Mouse (Mus musculus): ENCODE results near the gene Nlrc4. TPM values are rescaled to one million over a fixed set of nuclear protein-coding genes. Genes with fewer than 3 reads are reported as not detected.
"Not testable (repeated sequence)": the region's sequence is repeated elsewhere in the genome, so short reads cannot be mapped to it uniquely, and the experiment has no call there.

Gene Nlrc4
- polyA plus RNA-seq, 1 experiment = 1.4 TPM

- DNase-seq (ENCODE audit: low read depth in 1 of 2, low spot score in 2 of 2) = peak; percentile 94 to 95
- H3K27ac ChIP-seq (ENCODE audit: insufficient read depth, low read length) = peak within 1 kb of the TSS; percentile 97
- peak within 1 kb of the TSS; percentile 95 for H3K4me3 ChIP-seq (ENCODE audit: extremely low read depth, insufficient read depth, insufficient read length)
- H3K27me3 ChIP-seq (ENCODE audit: control insufficient read depth, insufficient read depth, low read length) = no peaks in the 10 kb centered on the region
- no peak for TF ChIP-seq CTCF (IDR thresholded peaks at IDR 0.05; ENCODE audit: extremely low read depth, insufficient read depth, insufficient read length, insufficient replicate concordance)
- TF ChIP-seq POLR2A (IDR thresholded peaks at IDR 0.05; ENCODE audit: low read depth, low read length) = peak; percentile 90
- 3% methylated on average over 57 of the region's 58 CpGs for WGBS
- H3K4me1 ChIP-seq (ENCODE audit: control insufficient read depth, insufficient read depth, insufficient read length) = 0 out of 2 replicates have a peak, but pooled peaks cover 2% of the 10 kb centered on the region
- peaks cover 9% of the 10 kb centered on the region for H3K36me3 ChIP-seq (ENCODE audit: control insufficient read depth, insufficient read depth, low read length)
Measured at GRCm38 (mm10) chr17:74489024-74489900, 30.3 kb upstream of the Nlrc4 start, which contains the start of gene Yipf4. Yipf4 (plus strand) TSS chr17:74489493.

DNA sequence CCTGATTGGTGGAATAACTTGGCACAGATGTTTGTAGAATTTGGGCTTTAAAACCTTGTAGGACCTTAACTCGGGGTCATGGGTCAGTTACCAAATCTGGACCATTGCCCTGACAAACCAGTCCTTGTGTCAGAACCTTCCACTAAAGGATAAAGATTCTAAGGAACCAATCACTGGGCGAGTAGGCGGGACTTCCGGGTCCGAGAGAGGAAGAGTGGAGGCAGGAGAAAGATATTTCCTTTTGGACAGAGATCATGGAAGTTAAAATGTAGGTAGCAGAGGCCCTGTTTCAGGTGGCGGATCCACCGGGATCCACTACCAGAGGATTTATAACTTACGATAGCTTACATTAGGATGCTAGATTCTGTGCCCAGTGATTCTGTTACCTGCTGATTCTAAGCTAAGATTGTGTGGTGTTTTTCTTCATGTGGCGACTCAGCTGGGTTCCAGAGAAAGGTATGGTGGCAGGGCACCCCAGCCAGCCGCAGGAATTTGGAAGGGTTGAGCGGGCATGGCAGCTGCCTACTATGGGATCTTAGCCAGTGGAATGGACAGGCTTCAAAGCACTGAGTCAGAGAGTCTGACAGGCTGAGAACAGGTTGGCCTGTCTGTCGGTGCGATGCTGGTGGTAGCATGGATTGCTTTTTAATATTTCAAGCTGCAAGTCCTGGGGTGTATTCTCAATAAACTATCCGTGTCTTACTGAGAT lies 21.6 kb upstream of the Nlrc4 start:
- WGBS = 89% methylated on average over 14 of the region's 14 CpGs
- TF ChIP-seq CTCF (IDR thresholded peaks at IDR 0.05; ENCODE audit: extremely low read depth, insufficient read depth, insufficient read length, insufficient replicate concordance) (no peak), POLR2A (IDR thresholded peaks at IDR 0.05; ENCODE audit: low read depth, low read length) (no peak)

GRCm38 (mm10) chr17:74470133-74470532 lies 11.2 kb upstream of the Nlrc4 start:
- not testable (repeated sequence) for H3K4me3 ChIP-seq (ENCODE audit: extremely low read depth, insufficient read depth, insufficient read length); H3K4me1 ChIP-seq (ENCODE audit: control insufficient read depth, insufficient read depth, insufficient read length); H3K27me3 ChIP-seq (ENCODE audit: control insufficient read depth, insufficient read depth, low read length); H3K36me3 ChIP-seq (ENCODE audit: control insufficient read depth, insufficient read depth, low read length); DNase-seq (ENCODE audit: low read depth in 1 of 2, low spot score in 2 of 2); H3K27ac ChIP-seq (ENCODE audit: insufficient read depth, low read length)
- WGBS = 81% methylated on average over 6 of the region's 6 CpGs

More for the DNA sequence above, 21.6 kb upstream of the Nlrc4 start:
- Histone ChIP-seq H3K4me3 (ENCODE audit: extremely low read depth, insufficient read depth, insufficient read length) (no peak overlapping the region), H3K27ac (ENCODE audit: insufficient read depth, low read length) (no peak overlapping the region), H3K27me3 (ENCODE audit: control insufficient read depth, insufficient read depth, low read length) (no peaks in the 10 kb centered on the region), H3K4me1 (ENCODE audit: control insufficient read depth, insufficient read depth, insufficient read length) (no peaks in the 10 kb centered on the region), H3K36me3 (ENCODE audit: control insufficient read depth, insufficient read depth, low read length) (no peaks in the 10 kb centered on the region)
- DNase-seq (ENCODE audit: low read depth in 1 of 2, low spot score in 2 of 2) = no peak

DNA sequence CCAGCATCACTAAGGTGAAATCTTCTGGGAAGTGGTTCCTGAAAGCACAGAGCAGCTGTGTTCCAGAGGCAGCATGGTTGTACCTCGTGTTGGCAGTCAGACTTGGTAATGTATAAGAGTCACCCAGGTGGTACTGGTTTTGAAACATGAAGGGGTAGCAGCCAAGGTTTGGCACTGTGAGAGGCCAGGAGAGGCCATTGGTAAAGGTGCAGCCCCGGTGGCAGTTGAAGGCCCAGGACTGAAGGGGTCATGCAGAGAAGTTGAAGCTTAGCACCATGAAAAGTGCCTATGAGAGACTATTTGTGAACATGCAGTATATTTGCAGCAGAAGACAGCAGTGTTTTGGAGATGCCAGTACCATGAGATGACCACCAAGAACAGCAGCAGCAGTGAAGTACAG lies 9.0 kb upstream of the Nlrc4 start:
- H3K4me3 ChIP-seq (ENCODE audit: extremely low read depth, insufficient read depth, insufficient read length); DNase-seq (ENCODE audit: low read depth in 1 of 2, low spot score in 2 of 2): not testable (repeated sequence)
- WGBS = 85% methylated on average over 2 of the region's 2 CpGs

DNA sequence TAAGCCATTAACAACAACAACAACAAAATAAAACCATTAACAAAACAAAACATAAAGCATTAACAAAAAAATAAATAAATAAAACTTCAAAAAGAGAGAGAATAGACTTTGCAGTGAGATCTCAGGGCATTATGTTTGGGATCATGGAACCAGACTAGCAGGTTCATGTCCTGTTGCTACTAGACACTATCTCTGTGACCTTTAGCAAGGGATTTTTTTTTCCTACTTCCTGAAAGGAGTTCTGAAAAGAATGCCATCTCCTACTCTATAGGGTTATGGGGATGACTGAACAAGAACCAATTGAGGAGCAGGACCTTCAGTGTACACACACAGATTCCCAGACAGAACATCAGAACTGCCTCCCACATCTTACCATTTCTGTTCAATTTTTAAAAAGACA lies 4.6 kb upstream of the Nlrc4 start:
- Histone ChIP-seq H3K27me3 (ENCODE audit: control insufficient read depth, insufficient read depth, low read length) (no peaks in the 10 kb centered on the region), H3K4me1 (ENCODE audit: control insufficient read depth, insufficient read depth, insufficient read length) (peaks cover 3% of the 10 kb centered on the region; the same call in 1 of the 2 replicates), H3K4me3 (ENCODE audit: extremely low read depth, insufficient read depth, insufficient read length) (no peak overlapping the region), H3K36me3 (ENCODE audit: control insufficient read depth, insufficient read depth, low read length) (no peaks in the 10 kb centered on the region), H3K27ac (ENCODE audit: insufficient read depth, low read length) (no peak overlapping the region)
- TF ChIP-seq CTCF (IDR thresholded peaks at IDR 0.05; ENCODE audit: extremely low read depth, insufficient read depth, insufficient read length, insufficient replicate concordance) (no peak), POLR2A (IDR thresholded peaks at IDR 0.05; ENCODE audit: low read depth, low read length) (no peak)
- no peak for DNase-seq (ENCODE audit: low read depth in 1 of 2, low spot score in 2 of 2)

More for the DNA sequence above, 9.0 kb upstream of the Nlrc4 start:
- H3K36me3 ChIP-seq (ENCODE audit: control insufficient read depth, insufficient read depth, low read length); H3K27me3 ChIP-seq (ENCODE audit: control insufficient read depth, insufficient read depth, low read length); H3K4me1 ChIP-seq (ENCODE audit: control insufficient read depth, insufficient read depth, insufficient read length); H3K27ac ChIP-seq (ENCODE audit: insufficient read depth, low read length): not testable (repeated sequence)

DNA sequence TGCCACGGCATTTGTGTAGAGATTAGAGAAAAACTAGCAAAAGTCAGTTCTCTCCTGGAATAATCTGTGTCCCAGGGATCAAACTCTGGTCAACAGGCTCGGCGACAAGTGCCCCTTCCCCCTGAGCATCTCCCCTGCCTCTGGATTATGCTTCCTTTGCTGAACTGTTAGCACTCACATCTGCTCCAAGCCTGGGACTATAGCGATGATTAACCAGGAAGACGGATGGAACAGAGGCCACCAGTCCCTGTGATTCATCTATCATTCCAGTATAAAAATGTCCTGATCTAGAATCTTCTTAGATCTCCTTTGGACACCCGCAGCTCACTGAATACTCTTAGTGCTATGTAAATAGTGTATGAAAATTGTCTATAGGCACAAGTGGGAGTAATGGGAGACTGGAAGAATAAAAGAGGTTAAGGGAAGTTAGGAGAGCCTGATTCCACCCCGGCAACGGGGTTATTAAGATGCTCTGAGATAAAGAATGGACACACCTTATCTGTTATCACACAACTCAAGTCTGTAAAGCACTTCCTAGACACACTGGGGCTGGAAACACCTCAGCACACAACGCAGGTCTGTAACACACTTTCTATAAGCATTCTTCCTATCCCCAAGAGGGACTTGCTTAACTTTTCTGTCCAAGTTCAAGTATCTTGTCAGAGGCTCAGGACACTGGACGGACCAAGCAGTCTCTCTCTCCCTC lies 817 bp downstream of the Nlrc4 start:
- Histone ChIP-seq H3K4me1 (ENCODE audit: control insufficient read depth, insufficient read depth, insufficient read length) (peaks cover 5% of the 10 kb centered on the region; the same call in 1 of the 2 replicates), H3K36me3 (ENCODE audit: control insufficient read depth, insufficient read depth, low read length) (no peaks in the 10 kb centered on the region), H3K4me3 (ENCODE audit: extremely low read depth, insufficient read depth, insufficient read length) (peak overlapping the region; percentile 48), H3K27me3 (ENCODE audit: control insufficient read depth, insufficient read depth, low read length) (no peaks in the 10 kb centered on the region), H3K27ac (ENCODE audit: insufficient read depth, low read length) (peak overlapping the region; percentile 44)
- WGBS = 70% methylated on average over 10 of the region's 10 CpGs
- DNase-seq (ENCODE audit: low read depth in 1 of 2, low spot score in 2 of 2) = no peak
- TF ChIP-seq POLR2A (IDR thresholded peaks at IDR 0.05; ENCODE audit: low read depth, low read length) = no peak
- TF ChIP-seq CTCF (IDR thresholded peaks at IDR 0.05; ENCODE audit: extremely low read depth, insufficient read depth, insufficient read length, insufficient replicate concordance) = no peak
